Mouse (Mus musculus) kidney, postnatal 14 days (tissue): ENCODE results near the gene Agtpbp1.
A peak's percentile ranks its signal among the peaks of the same experiment; 100 is the strongest.

Source experiments
- DNase-seq: peaks from one replicate; pipeline ENCODE4 v3.0.0; 2022; ENCODE audit warnings: mixed read lengths

Agtpbp1 gene

DNA sequence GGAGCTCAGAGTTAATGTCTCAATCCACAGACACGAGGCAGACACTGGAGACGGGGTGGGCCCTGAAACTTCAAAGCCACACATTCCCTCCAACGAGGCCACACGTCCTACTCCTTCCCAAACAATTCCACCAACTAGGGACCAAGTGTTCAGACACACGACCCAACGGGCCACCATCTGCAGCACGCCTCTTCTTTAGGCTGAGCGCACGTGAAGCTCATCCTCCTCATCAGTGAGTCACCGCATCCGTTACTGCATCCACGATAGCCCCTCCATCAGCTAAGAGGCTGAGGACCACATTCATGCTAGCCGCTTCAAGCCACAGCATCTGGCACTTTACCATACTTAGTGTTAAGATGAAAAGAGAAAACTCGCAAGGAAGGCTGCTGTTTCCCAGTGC is 107.6 kb downstream of the Agtpbp1 start:
- DNase-seq, result no peak

DNA sequence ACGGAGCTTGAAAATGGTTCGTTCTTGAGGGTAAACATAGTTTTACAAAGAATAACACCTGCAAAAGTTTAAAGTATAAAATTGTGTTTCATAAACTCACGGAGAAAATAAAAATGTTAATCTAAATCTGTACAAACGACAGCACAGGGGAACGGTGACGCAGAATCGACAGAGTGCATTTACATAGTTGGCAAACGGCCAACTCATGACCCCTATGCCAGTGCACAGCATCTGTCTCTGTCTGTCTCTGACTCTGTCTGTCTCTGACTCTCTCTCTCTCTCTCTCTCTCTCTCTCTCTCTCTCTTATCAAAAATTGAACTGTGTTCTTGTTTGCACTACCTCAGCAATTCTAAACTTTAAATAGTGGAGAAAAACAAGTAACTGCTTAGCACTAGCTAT is 110.1 kb downstream of the Agtpbp1 start:
- no peak for DNase-seq

DNA sequence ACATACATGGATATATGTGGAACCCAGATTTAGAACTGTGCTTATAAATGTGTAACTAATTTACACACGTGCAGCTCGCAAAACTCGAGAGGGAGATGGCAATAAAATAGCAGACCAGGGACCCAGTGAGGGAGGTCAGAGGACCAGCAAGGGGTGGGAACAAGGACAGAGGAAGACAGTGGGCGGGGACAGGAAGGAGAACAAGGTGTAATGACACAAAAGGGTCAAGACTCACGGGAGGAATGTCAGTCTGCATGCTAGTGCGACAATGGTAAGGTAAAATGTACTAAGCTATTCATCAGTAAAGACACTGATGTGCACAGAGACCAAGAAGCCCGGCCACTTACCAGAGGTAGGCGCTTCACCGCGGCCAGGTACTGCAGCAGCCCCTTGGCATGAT is 111.7 kb downstream of the Agtpbp1 start:
- DNase-seq, result no peak

DNA sequence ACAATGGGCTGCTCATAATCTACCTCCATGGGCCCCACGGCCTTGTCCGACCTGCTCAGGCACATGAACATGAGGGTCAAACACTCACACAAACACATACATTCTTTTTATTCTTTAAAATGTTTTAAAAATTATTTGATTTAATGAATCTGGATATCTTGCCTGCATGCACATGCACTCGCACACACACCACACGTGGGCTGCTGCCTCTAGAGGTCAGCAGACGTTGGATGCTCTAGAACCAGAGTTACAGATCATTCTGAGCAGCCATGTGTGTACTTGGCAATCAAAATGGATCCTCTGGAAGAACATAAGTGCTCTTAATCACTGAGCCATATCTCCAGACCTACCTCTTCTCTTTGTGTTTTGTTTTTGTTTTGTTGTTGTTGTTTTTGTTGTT is 112.8 kb downstream of the Agtpbp1 start:
- peak; percentile 15 for DNase-seq

DNA sequence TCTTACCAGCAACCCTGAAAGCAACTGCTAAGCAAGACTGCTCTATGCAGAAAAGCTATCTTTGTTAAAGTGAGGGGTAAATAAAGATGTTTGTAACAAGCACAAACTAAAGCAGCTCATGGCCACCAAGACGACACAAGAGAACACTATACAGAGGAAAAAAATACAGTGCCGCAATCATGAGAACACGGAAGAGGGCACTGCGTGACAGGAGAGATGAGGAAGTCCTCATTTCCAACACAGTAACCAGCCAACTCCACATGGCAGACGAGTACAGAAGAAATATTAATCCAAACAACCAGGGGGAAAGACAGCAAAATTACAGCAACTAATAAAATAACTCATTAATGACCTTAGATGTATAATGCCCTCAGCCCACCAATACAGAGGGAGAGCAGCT is 115.3 kb downstream of the Agtpbp1 start:
- no peak for DNase-seq

DNA sequence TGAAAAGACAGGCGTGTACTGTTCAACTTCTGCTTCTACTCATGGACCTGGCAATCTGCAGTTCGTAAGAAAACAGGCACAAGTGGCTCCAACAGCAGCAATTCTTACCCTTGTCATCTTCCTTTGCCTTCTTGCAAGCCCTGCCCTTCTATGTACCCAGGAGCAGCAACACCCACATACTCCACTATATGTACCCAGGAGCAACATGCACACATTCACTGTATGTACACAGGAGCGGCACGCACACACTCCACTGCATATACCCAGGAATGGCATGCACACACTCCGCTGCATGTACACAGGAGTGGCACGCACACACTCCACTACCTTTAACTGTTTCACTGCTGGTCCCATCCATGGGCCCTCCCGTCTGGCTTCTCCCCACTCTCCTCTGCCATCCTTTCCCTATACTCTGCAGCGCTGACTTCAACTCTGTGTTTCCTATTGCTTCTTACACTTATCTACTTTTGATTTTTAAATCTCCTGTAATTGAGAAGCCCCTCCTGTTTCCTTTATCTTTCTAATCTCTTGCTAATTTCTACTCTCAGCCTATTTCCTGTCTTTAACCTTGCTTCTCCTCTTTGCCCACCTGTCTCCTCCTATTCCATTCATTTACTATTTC is 116.7 kb downstream of the Agtpbp1 start:
- DNase-seq, result no peak

DNA sequence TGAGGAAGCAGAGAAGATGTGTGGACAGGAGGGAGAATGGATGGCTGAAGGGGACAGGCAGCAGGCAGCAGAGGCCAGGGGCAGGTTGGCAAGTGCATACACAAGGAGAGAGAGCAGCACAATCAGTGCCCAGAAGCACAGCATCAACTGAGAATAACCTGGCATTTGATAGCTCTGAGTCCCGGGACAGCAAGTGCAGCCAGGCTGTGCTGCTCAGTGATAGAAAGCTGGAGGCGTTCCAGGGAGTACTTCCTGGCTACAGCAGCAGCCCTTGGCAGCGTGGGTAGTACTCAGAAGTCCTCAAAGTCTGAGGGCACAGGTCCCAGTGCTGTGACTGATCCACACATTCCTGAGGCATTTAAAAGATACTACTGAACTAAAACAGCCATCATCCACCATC is 117.4 kb downstream of the Agtpbp1 start:
- DNase-seq, result peak; percentile 71

DNA sequence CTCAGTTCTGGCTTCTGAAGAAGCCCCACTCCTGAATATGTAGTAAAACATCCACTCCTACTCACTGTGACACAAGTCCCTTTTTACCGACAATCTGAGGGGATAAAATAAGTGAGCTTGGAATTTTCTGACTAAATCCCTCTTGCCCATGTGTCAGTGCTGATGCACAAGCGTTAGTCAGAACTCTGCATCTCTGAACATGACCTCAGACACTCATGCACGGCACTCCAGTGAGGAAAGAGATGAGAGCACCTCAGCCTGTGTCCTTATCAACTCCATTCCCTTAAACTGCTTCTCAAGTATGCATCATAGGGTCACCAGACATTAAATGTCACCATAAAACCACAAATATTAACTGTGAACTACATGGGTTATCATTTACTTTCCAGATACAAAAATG is 124.1 kb downstream of the Agtpbp1 start:
- DNase-seq, result no peak

DNA sequence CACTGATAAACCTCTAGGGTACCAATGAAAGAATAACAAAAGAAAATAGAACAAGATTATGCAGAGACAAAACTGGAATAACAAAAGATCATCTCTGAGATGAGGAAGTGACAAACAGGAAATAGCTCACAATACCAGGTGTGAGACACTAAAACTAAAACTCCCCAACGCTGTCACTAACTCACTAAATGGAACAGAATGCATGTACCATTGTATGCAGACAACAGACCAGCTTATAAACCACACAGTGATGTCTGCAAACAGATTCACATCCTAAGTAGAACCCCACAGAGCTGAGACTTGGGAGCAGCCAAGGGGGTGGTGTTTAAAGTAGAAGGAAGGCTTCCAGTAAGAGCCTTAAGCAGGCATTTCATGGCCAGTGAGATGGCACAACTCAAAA is 128.8 kb downstream of the Agtpbp1 start:
- DNase-seq, result no peak

DNA sequence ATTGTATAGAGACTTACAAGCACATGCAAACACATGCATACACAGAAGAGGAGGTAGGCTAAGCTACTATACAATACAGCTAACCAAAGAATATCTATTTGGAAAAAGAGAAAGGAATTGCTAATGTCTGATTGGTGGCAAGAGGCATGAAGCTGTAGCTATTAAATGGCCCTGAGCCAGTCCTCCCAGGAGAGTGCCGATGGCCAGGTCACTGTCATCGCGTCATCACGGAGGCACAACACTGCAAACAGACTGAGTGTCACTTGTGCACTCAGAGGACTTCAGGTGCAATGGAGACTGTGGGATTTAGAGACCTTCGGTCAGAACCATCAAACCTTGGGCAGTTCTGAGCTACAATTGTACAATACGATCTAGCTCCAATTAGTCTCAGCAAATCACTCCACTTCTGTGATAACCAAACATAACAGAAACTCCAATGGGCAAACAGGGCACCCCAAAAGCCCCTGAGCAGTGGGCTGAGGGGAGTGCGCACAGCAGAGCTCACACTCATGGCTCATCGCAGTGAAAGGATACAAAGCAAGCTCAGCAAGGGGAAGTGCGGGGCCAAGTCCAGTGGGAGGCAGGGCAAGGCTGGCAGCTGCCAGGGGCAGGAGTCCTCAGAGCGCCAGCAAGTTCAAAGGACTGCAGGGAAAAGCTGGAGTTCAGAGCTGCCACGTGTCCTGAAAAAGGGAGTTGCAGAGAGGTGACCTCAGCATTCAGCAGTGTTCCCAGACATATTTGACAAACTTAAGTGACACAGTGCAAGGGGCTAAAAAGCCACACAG is 130.8 kb downstream of the Agtpbp1 start:
- peak; percentile 75 for DNase-seq

DNA sequence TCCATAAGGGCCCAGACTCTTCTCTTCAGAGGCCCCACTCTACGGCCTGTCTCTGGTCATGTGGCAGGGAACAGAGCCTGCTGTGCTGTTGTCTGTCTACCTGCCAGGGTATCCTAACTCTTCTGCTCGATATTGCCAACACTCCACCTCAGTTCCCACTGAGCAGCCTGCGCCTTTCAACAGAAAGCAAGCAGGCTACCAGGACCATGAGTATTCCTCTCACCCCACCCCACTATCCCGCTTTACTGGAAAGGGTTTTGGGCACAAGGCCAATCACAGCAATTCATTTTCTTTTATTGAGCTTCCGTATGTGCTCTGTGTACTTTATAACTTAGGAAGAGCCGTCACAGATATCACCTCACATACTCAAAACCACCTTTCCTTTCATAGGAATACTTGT is 131.4 kb downstream of the Agtpbp1 start:
- peak; percentile 6 for DNase-seq

DNA sequence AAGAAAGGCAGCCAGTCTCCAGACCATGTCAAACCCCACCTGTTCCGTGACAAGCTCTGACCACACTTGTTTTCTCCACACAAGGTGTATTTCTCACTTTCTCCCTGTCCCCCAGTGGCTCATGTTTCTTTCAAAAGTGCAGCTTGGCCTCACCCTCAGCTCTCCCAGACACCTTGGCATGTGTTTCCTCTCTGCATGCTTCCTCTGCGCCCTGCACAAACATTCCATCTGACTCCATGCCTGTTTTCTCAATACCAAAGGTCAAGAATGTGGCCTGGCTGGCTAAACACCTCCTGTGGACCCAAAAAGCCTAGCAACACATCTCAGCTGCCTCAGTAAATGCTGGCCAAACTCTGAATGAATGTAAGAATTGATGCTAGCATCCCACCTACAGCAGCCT is 132.0 kb downstream of the Agtpbp1 start:
- DNase-seq, result peak; percentile 72

DNA sequence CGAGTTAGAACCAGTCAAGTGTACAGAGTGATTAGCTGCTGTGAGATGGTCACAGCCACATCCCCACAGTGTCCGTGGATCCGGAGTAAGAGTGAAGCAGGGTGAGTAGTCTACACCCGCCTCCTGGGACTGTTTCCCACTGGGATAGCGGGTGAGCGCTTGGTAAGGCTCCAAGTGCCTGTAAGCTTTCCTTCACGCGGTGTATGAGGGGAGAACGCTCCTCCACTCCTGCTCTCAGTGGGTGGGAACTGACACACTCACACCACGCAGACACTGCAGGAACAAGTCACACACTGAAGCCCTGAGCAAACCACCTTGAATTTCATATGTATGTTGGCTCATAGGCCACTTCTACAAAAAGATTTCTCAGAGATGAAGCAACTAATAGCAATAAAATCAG is 134.2 kb downstream of the Agtpbp1 start:
- no peak for DNase-seq

DNA sequence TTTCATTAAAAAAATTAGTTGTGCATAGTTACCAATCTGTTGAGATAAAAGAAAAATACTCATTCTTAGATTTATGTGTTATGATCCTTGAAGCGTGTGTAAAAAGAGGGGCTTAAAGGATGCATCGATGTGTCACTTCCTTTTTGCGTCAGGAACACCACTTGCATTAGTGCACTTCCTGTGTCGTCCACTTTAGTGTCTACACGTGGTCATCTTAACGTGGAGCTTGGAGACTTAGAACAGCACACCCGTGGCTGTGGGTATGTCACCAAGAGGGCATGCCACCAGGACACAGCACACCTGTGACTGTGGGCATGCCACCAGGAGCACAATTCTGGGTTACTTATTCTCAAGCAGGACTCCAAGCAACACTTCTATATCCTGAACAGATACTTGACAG is 137.9 kb downstream of the Agtpbp1 start:
- DNase-seq, result no peak

DNA sequence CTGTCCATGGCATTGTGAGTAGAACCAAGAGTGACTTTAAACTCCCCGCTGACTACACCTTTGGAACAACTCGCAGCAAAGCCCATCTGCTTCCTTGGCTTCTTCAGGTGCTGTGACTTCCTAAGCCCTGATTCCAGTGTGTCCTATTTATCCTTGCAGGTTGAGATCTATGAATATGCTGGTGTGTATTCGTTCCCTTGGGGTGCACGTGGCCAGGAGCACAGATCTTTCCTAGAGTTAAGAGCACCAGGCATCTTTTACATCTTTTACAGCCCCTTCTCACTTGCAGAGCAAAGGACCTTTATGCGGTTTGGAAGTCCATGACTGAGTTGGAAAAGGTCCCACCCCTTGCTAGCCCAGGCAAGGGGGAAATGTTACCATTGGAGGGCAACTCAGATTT is 139.8 kb downstream of the Agtpbp1 start:
- no peak for DNase-seq

DNA sequence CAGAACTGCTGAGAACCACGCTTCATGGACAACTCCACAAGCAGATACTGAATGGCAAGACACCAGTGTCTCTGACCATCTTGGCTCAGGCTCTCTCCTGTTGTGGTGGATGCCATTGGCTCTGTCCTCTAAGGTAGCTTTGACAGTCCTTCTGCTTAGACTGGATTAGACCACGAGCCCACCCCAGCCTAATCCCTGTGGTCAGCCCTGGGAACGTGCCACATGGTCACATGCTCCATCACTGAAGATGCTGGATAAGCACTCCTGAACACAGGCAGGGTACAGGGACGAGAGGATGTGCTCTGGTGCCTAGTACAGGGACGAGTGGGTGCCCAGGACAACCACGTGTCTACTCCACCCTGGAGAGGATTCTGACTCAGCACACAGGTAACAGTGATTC is 140.7 kb downstream of the Agtpbp1 start:
- DNase-seq, result no peak

DNA sequence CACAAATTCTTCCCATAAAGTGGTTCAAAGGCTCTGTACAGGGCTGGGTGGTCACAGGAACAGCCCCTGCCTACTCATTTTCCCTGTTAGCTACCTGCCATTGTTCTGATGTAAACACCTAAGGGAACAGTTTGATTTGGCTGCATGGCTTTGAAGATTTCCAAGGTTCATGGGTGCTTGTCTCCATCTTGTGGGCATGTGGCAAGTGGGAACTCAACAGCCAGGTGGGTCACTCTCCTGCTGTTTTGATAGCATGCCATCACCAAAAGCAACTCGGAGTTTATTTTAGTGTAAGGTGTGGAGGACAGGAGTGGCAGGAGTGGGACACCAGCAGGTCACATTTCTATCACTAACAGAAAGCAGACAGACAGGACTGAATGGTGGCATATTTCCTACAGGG is 145.3 kb downstream of the Agtpbp1 start:
- no peak for DNase-seq

DNA sequence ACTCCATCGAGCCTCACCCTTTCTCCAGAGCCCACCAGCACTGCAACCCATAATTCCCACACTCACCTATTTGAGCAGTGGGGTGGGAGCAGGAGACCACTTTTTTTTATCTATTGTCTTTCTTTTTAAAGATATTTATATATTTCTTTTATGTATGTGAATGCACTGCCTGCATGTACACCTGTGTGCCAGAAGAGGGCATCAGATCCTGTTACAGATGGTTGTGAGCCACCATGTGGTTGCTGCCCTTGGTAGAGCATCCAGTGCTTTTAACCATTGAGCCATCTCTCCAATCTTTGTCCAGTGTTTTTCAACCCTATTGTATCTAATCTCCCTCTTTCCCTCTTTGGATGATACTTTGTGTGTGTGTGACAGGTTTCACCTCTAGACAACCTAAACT is 150.5 kb downstream of the Agtpbp1 start:
- no peak for DNase-seq

DNA sequence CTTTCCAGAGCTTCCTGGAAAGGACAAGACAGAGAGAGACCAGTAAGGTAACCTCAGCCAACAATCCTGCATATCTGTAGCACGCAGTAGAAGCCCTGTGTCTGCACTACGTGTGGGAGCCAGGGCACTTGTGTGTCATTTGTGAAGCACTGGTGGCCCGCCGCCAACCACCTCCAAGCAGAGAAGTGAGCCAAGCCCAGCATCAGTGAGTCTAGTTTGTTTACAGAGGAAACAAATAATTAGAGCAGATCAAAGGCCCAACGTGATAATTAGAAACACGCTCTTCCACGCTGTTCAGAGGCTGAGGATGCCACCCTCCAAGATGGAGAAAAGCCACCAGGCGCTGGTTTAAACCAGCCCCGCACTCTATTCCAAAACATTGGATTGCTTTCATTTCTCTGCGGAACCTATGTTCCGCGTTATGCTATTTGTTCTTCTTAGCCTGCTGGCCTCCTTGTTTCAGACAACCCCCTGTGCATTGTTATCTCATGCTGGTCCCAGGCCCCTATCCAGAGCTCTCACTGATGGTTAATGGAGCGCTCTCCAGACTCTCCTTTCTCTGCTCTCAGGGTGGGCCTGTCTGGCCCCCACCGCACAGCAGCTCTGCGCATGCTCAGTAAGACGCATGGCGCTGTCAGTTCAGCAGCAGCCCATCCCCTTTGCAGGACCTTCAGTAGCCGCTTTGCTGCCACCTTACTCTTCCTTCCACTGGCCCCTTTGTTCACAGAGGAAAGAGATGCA is 153.7 kb downstream of the Agtpbp1 start:
- DNase-seq, result peak; percentile 22

DNA sequence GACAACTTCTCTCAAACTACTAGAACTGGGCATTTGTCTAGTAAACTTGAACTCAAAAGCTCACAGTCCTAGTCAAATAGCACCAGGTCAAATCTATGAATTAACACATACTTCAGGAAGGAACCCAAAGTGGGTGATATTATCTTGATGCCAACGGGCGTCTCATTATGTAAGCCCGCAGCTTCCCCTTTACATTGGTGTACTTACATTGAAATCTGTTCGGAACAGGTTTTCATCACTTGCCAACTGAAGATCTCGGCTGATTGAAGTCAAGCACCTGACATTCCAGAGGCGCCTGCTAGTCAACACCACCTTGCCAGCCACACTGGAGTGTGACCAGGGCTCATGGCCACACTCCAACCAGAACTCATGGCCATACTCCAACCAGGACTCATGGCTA is 155.7 kb downstream of the Agtpbp1 start:
- no peak for DNase-seq

DNA sequence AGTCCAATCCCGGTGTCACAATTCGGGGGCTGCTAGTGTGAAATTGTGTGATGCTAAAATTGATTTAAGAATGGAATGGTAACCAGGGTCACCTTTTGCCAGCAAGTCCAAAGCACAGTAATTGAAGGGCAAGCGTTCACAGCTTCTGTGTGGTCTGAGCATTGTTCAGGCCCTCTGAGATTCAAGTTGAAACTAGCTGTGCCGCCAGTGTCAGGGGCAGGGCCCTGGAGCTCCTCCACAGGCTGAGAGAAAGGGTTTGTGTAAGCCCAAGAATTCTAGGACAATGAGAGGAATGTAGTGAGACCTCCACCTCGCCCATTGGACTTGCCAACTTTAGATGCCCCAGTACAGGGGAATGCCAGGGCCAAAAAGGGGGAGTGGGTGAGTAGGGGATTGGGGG is 161.2 kb downstream of the Agtpbp1 start:
- no peak for DNase-seq

DNA sequence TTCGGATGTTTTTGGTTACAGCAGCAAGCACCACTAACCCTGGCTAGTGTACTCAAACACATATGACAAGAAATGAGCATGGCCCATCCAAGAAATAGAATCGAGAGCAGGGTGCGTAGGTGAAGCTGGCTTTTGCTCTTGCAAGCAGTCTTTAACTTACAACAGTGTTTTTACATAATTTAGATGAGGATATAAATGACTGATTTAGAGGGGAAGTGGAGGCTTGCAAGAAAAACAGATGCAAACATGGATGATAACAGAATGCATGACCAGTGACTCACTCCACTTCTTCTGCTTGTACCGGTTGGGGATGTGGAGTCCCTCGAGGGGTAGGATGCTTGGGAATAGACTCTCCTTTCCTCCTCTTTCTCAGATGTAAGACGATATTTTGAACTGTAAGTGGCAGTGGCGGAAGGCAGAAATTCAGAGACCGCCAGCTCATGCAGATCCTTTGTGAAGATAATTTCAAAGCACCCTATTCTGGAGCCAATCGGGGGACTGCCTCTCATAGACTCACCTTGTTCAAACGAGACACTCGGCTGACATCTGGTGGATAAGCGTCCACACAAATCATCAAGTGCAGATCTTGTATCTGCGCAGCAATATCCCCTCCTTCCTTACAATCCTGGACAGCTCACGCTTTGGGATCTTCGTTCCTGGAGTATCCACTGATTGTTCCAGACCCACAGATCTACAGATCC is 168.3 kb downstream of the Agtpbp1 start:
- no peak for DNase-seq

DNA sequence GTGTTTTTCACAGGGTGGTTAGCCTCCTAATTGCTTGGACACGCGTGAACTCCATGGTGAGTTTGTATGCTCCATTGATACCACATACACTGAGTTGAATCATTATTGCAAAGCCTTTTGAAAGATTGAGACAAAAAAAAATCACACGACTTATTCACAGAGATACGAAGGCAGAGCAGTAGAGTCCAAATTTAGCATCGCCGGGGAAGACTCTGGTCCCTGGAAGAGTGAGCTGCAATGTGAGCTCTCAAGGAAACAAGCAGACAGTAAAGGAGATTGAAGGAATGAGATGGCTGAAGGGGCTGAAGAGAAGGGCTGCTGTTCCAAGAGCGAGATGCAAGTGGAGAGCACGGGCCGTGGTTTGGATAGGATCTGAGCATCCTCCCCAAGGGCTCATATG is 171.1 kb downstream of the Agtpbp1 start:
- DNase-seq, result no peak

DNA sequence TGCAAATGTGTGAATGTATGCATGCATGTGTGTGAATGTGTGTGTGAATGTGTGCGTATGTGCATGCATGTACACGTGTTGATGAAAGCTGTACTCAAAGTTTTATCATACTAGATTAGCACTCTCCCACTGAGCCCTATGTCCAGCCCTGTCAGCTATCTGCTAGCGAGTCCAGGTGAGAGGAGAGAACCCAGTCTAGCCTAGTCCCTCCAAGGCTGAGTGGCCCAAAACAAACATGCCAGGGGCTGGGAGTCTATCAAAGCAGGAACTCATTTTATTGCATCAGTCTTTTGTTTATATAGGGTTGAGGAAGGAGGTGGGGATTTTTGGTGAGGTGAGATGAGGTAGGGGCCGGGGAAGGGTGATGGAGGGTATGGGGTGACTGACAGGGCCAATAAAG is 172.4 kb downstream of the Agtpbp1 start:
- no peak for DNase-seq
